Mouse (Mus musculus) thymus, postnatal 0 days (tissue): ENCODE measurements around the gene Gng12. TPM values are rescaled to one million over a fixed set of nuclear protein-coding genes. Genes with fewer than 3 reads are reported as not detected.

ENCODE experiments used
- DNase-seq: peaks from one replicate; pipeline ENCODE4 v3.0.0-alpha.2; 2015; ENCODE audit warnings: low spot score
- polyA plus RNA-seq: library from polyadenylated mRNA; unstranded; fragments of >200 nt; fragmentation: Nextera tagmentation; extraction: Ambion mirVana; gene quantifications from 2 replicates; pipeline ENCODE4 v1.2.1, GENCODE M21; 2015

Gene Gng12
- polyA plus RNA-seq, 1 experiment from 2014 or later = 34.5 TPM

DNA sequence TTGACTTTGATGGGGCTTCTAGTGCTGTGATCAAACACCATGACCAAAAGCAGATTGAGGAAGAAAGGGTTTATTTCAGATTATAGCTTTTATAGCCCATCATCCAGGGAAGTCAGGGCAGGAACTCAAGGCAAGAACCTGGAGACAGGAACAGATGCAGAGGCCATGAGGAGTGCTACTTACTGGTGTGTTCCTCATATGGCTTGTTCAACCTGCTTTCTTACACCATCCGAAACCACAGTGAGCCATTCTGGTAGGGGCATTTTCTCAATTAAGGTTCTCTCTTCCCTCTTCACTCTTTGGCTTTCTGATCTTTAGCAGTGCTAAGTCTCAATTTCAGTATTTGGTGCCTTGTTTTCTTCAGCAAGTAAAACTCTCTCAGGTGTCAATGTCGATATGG is 19.4 kb downstream of the Gng12 start:
- DNase-seq = no peak

DNA sequence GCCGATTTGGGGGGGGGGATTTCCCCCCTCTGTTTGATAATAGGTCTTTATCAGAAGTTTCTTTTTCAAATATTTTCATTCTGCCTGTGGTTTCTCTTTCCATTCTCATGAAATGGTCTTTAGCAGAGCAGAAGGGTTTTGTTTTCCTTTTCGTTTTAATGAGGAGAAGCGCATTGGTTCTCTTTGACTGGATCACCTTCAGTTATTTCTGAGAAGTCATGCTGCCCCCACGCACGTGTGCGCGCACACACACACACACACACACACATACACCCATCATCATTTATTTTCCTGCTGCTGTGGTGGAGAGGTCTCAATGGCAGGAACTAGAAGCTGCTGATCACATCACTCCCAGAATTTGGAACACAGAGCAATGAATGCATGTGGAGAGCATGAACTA is 20.8 kb downstream of the Gng12 start:
- no peak for DNase-seq

DNA sequence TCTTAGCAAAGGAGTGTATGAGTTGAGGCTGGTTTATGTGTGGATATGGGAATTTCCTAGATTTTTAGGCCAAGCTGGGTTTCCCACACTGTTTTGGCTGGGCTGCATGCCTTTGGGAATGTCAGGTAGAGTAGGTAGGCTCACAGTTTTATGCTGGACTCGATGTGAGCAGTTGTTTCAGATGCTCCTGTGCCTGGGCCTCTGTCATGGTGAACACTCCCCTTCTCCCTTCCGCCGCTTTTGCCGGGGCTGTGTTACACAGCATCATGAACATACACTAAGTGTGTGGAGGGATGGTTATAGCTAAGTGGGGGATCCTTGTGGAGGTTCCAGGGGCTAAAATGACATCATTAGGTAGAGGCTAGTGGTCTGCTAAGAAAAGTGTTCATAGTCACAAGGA is 24.6 kb downstream of the Gng12 start:
- DNase-seq = no peak

DNA sequence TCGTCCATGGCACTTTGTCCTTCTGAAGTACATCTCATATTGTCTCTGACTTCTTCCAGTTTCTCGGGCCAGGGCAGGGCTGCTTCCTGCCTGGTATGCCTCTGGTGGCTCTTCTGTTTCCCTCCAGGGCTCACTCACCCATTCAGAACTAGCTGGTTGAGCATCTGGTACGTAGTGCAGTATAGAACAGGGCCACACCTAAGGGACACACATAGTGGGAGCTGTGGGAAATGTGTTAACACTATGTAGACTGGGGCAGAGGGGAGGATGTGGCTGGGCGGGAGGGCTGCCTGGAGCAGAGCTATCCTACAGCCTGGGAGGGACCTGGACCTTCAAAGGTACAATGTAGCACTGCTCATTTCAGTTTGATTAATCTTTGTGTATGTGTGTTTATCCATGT is 25.6 kb downstream of the Gng12 start:
- DNase-seq = no peak

DNA sequence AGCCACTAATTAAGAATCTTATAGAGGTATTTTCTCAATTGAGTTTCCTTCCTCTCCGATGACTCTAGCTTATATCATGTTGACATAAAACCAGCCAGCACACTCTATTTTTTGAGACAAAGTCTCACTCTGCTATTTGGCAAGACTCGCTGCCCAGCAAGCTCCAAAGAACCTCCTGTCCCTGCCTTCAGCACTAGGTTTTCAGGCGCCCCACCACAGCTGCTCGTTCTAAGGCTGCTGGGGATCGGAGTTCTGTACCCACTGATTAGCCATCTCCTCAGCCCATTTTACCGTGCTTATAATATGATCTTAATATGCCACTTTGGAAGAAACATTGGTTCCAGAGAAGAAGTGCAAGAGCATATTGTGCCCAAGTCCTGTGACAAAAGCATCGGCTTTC is 26.3 kb downstream of the Gng12 start:
- DNase-seq = no peak

DNA sequence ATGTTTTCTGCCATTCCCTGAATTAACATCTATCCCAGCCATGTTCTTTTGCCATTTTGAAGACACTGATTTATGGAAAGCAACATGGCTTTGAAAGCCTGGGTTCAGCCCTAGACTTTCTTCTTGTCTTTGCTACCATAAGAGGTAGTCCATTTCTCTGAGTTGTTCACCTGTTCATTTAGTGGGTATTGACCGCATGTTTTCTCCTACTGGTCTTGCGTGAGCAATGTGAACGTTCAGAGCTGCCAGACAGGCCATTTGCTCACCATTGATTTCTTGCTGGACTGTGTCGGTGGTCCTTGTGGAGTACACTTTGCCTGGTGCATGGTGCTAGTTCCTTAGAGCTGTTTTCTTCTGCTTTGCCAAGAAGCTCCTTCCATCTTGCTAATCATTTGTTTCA is 27.7 kb downstream of the Gng12 start:
- no peak for DNase-seq

DNA sequence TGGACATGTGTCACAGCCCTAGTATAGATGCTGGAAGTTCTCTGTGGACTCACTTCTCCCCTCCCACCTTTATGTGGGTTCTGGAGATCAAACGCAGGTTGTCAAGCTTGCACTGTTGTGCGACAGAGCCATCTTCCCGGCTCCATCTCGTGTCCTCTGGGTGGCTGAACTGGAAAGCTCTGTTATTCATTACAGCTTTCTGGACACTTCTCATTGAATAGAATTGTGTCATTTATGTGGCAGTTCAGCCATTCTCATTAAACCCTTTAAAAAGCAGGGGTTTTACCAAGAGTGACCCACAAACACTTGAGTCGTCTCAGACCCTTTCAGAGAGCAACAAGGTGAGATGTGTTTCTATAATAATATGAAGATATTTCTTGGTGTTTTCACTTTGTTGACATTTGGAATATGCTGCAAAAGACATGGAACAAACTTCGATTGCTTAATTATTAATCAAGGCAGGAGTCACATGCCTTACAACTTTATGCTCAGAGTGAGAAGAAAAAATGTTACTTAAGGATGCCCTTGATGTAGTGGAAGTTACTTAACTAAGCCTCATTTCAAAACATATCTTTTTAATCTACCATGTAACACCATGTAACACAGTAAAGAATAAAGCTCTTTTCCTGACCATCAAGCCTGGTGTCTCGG is 28.2 kb downstream of the Gng12 start:
- no peak for DNase-seq

DNA sequence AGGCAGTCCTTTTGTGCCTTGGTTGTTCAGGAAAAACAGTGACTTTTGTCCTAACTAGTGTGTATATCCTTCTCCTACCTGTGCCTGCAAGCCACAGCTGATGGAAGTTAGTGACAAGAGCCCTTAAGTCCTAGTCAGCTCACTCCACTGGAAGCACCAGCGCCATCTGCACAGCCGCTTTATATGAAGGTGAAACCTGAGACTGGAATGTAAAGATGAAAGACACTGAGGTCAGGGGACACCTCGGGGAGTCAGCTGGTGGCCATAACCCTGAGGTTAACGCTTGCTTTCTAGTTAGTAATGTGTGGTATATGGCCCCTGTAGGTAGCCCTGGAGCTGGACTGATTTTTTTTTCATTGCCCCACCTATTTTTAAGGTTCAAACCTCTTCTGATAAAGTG is 30.1 kb downstream of the Gng12 start:
- no peak for DNase-seq

DNA sequence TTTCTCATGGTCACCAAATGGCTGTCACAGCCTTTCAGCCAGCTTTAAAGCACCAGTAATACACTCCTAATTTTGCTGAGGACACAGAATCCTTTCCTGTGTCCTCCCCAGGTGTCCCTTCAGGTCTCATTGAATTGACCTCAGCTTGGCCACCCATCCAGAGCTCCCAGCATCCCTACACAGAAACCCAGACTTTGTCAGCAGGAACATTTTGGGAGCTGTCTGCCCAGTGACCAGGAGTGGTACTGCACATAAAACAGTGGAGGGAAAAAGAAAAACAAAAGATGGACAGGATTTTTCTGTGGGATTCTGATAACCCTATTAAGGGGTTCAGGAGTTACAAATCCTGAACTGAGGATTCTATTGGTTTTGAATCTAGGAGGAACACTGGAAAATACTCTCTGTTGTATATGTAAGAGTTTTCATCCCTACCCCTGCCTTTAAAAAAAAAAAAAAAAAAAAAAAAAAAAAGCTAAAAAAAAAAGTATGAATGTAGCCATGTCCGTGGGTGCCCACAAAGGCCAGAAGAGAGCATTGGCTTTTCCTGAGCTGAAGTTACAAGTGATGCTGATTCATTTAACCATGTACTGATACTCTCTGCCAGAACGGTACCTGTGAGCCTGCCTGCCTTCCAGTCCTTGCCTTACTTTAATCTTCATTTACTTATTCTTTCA is 32.9 kb downstream of the Gng12 start:
- no peak for DNase-seq

DNA sequence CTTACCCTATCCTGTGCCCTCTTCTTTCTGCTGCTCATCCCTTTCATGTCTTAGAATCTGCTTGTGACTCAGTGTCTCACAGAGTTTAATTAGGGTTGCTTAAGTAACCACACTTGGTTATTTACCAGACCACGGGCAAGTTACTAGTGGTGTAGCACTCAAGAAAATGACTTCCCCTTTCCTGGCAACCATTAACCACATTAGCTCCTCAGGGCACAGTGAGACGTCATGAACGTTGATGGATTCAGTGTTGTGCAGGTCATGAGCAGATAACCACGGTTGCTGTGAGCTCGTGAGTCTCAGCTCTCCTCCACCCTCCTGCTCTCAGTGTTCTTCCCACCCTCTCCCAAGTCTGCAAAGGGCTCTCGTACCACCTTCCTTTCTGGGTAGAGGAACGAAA is 33.5 kb downstream of the Gng12 start:
- no peak for DNase-seq

DNA sequence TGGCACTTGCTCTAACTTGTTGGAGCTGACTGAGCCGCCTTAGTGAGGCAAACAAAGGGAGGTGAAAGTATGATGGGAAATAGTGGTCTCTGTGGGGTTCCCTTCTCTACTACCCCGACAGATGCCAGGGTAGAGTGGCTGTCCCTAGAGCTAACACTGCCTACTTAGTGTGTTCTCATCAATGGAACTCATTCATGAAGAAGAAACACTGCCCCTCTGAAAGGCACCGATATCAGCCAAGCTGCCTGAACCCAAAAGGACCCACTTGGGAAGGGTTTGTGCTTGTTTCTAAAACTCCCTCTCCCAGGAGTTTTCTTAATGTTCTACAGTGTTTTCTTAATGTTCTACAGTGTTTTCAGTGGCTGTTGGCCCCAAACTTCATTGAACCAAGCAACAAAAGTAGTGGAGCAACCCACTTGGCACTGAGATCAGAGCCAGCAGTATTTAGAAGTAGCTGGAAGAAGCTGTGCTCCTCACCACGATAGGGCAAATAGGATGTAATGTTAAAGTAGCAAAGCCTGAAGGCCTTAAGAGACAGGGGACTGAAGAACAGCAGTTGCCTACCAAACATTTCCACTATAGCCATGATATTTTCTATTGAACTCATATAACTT is 36.1 kb downstream of the Gng12 start:
- no peak for DNase-seq

DNA sequence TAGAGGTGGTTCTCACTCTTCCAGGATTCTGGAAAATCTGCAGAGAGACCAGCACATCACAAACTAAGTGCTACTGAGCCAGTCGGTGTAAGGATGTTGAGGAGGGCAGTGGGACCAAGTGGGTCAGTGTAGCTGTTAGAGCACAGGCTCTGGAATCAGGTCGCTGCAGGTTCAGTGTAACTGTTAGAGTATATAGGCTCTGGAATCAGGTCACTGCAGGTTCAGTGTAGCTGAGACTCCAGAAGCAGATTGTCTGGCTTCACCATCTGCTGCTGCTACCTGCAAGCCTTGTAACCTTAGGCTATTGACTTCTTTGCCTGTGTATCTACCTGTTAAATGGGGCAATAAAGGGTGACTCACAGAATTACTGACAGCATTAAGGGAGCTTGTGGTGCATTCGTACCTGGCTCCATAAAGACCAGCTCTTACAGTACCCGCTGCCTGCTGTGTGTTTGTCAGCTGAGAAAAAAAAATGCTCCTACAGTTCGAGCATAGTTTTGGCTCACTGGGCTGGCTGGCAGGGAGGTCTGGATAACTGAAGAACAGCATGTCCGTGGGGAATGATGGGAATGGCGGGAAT is 44.5 kb downstream of the Gng12 start:
- no peak for DNase-seq

DNA sequence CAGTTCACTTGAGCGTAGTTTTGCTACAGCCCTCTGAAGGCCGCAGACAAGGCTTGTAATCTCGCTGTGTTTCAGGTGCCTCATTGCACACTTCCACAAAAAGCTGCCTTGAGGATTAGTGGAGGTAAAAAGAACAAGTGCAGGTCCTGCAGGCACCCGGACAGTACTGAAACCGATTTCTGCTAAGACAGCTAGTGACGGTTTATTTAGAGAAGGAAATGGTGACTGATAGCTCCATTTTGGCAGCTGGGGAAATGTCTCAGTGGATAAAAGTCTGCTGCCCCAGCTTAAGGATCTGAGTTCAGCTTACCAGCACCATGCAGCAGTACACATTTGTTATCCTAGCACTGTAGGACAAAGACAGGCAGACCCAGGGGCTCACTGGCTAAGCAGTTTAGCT is 45.6 kb downstream of the Gng12 start:
- no peak for DNase-seq

DNA sequence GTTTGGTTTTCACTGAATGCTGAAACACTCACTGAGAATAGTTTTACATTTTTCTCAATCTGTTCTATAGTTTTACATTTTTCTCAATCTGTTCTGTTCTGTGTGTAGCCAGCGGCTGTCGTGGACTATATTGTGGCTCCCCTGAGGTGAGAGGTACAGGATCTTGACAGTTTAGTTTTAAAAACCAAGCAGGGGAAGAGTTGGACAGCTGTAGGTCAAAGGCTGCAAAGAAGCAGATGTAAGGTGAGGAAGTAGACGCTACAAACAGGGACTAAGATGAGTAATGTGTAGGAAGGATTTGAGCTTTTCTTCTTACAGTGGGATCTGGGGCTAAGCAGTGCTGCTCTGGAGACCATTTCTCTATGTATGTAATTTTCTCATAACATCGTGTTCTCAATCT is 46.6 kb downstream of the Gng12 start:
- DNase-seq = no peak

DNA sequence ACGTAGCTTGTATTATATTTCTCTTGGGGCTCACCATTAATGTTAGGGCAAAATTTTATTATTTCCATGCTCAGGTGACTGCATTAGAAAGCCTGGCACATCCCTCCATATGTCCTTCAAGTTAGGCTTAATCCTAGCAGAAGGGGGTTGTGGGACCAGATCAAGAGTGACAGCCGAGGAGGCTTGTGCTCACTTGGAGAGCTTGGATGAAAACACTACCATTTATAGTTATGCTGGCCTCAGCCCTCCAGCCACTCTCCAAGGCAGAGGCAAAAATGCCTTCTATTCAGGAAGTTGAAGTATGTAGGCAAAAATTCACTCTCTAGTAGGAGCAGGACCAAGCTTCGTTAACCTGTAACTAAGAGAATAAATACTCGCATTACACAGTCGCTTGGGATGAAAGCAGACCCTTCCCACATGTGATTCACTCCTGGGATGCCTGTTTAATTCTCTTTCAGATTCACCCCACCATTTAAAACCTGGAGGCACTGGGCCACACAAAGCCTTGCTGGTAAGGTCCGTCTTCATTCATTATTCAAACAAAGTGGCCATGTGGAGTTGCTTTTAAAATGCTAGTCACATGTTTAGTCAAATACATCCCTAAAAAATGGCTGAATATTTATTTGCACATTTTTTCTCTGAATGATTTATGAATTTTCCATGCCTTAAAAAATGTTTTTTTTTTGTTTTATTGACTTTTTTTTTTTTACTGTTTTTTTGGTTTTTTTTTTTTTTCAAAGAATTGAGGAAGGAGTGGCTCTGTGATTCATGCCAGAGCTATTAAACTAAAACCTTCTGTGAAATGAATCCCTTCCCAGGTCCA is 47.4 kb downstream of the Gng12 start:
- DNase-seq = no peak

DNA sequence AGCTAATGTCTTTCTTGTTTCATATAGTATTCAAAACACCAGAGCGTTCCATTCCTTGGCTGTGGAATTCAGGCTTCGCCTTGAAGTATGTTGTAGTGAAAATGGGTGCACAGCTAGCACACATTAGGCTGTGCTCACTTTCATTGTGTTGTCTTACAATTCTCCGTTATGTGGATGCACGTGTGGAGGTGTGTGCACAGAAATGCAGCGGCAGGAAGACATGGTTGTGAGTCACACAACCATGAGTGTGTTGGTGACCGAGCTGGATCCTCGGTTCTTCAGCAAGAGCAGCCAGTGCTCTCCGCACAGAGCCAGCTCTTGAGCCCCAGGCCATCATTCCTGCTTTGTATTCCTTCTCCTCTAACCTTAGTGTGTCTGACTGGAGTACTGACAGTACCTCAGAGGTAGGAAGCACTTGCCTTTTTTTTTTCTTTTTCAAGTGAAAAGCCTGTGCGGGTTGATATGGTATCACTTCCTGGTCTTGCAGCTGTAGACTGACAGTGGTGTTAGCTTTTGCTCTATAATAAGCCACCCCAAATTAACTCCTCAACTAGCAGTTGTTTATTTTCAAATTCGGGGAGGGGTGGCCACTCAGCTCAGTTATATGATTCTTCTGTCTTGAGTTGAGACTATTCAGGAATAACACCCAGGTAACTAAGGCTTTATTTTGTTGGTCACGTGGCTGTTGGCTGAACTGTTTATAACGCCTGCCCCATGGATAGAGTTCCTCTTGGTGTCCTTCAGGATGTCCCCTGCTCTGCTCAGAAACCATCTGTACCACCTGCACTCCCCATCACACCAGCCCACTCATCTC is 48.2 kb downstream of the Gng12 start:
- peak; percentile 21 for DNase-seq

DNA sequence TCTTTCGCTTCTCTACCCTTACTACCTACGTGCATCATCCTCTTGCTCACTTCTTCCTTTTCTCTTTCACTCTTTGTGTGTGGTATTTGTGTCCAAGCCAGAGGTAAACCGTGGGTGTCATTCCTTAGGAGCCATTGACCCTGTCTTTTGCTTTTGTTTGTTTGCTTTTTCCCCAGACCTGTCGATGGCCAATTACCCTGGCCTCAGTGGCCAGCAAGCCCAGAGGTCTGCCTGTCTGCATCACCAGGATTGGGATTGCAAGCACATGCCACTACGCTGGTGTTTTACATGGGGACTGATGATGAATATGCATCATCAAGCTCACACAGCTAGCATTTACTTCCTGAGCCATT is 48.8 kb downstream of the Gng12 start:
- DNase-seq = no peak

DNA sequence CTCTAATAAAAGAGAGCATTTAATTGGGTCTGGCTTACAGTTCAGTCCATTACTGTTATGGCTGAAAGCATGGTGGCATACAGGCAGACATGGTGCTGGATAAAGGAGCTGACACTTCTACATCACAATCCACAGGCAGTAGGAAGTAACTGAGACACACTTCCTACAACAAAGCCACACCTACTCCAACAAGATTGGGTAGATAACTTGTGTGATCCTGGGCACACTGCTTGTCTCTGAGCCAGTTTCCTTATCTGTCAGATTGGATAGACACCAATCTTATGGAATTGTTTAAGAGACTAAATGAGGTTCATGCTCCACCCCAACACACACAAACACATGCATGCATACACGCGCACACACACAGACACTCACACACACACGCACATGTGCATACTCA is 51.9 kb downstream of the Gng12 start:
- no peak for DNase-seq

DNA sequence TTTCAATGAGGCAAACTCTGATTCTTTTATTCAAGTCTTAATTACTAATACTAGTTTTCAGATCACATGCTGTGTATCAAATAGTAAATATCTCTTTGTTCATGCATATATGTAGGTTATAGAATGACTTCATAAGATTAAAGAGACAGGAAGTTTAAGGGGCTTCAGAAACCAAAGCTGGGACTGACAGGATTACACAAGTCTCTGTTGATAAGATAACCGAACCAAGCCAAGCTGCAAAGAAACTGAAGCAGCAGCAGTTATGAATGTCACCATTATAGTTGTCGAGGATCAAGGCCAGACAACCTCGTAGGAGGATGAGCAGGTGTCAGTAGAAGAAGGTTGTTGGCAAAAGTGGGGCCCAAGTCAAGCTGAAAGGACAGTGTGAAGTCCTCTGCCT is 52.7 kb downstream of the Gng12 start:
- no peak for DNase-seq

DNA sequence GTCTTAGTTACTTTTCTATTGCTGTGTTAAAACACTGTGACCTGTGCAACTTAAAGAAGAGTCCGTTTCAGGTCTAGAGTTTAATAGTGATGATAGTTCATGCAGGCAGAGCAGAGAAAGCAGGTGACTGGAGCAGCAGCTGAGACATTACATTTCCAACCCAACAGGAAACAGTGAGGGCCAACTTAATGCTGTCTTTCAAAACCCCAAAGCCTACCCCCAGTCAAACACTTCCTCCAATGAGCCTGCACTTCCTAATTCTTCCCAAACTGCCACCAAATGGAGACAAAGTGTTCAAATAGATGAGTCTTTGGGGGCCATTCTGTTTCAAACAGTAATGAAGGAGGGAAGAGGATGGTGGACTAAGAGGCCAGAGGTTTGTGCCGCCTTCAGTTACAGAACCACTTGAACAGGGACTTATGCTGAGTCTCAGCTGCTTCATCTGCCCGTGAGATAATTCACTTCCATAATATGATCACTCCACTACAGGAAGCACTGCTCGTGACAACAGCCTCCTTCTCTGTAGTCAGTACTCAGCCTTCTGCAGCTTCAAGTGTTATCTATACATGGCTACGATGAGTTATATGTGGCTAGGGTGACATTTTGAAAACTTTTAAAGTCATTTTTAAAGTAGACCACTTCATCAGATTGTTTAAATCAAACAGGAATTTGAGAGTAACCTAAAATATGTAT is 55.7 kb downstream of the Gng12 start:
- DNase-seq = peak; percentile 31
